Mouse (Mus musculus) stomach, postnatal 0 days (tissue): ENCODE data around the gene Zfp462.

Experiments used
- CTCF ChIP-seq: IDR thresholded peaks from 2 replicates; pipeline ENCODE4 v1.5.1; 2016; ENCODE audit warnings: antibody characterized with exemption, low read depth, mild to moderate bottlenecking, moderate library complexity
- EP300 ChIP-seq: optimal IDR thresholded peaks from 2 replicates; pipeline ENCODE3; 2016; ENCODE audit warnings: antibody characterized with exemption

- no peak for TF ChIP-seq EP300
- no peak for TF ChIP-seq CTCF
These were observed 51.2 kb downstream of the Zfp462 start for GRCm38 (mm10) chr4:54996064-54996463.
